Mouse (Mus musculus) gonadal fat pad, adult 2 months (tissue): ENCODE results near the gene Rnf182. TPM values are rescaled to one million over a fixed set of nuclear protein-coding genes. Genes with fewer than 3 reads are reported as not detected.

ENCODE experiments used
- DNase-seq: peaks from one replicate; pipeline ENCODE4 v3.0.0-alpha.2; 2012; ENCODE audit warnings: low read depth
- polyA plus RNA-seq: library from polyadenylated mRNA; depleted of rRNA; stranded (reverse); fragments of >200 nt; gene quantifications from 2 replicates; pipeline ENCODE4 v1.2.3, GENCODE M21; 2012

Rnf182 gene
- polyA plus RNA-seq, 1 experiment = 0.28 TPM

DNA sequence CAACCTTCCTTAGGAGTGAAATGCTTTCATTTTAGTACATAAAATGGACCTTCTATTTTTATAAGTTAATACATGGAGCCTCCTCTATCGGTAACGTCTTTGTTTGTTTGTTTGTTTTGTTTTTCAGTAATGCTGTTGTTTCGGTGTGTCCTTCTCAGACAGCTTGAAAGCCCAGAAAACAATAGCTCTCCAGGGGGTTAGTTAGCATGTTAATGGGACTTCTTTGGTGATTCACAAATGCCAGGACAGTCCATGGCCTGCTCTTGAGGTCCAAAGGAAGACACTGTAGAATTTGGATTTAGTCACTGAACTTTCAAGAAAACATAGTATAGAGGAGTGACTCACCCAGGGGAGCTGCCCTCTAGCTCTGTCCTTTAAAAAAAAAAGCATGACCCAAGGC, 843 bp upstream of the Rnf182 start:
- DNase-seq = no peak

DNA sequence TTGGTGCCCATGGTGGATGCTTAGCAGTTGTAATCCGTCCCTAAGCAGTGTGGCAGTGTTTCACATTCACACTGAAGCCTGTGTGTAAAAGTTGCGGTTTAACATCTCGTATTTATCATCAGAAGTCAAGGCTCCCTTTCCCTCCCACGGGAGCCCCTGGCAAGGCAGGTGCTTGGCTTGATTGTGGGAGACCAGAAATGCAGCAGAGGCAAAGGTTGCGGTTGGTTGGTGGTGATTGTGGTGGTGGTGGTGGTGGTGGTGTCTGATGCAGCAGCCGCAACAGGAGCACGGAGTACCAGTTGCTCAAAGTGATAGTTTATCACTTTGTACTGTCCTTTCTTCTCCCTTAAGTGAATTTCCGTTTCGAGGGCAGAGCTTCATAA, 325 bp upstream of the Rnf182 start:
- DNase-seq = no peak

DNA sequence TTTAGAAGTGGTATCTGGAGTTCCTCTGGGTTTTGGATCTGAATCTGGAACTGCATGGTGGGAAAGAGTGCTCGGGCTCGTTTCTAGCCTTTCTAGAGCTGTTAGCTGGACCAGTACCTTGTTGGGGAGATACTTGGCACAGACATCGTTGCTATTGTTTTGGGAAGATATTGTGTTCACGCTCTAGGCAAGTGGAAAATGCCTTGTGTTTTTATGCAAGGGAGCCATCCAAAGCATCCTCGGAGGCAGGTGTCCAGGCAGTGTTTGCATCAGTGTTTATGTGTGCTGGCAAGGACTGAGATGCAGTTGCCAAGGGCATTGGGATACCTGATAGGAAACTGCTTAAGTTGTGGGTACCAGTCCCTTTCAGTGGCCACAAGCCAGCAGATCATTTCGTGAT, 1.0 kb downstream of the Rnf182 start:
- no peak for DNase-seq

DNA sequence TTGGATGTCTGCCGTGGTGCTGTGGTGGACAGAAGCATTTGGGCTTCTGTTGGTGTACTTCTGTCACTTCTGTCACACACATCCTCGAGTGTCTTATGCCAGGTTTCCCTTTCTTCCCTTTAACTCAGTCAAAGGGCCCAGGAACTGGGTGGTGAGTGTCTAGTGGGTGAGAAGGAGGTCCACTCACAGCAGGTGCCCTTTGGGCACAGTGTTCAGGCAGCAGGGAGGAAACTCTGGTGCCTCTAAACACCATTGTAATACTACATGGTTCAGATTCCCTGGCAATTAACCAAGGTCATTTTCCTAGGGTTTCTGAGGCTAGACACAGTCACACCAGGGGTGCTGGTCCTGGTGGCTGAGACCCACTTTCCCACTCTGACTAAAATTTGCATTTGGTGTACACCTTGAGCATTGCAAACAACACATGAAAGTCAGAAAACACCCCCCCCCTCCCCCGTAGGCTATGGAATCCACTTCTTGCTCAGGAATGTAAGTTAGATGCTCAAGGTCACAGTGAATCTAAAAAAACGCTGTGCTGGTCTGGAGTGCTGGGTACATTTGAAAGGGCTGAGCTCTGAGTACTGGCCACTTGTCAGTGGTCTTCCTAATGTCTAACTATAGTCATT, 4.2 kb downstream of the Rnf182 start:
- no peak for DNase-seq

DNA sequence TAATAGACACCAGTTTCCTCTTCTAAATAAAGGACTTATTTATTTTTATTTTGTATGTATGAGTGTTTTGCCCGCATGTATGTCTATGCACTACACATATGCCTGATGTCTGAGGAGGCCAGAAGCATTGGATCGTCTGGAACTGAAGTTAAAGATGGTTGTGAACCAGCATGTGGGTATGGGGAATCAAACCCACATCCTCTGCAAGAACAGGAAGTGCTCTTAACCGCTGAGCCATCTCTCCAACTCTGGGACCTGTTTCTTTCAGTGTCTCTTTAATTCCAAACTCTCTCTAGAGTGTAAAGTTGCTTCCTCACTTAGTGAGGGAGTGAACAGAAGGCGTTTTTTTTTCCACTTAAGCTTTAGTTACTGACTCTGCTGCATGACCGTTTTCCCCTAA, 12.4 kb downstream of the Rnf182 start:
- DNase-seq = no peak

DNA sequence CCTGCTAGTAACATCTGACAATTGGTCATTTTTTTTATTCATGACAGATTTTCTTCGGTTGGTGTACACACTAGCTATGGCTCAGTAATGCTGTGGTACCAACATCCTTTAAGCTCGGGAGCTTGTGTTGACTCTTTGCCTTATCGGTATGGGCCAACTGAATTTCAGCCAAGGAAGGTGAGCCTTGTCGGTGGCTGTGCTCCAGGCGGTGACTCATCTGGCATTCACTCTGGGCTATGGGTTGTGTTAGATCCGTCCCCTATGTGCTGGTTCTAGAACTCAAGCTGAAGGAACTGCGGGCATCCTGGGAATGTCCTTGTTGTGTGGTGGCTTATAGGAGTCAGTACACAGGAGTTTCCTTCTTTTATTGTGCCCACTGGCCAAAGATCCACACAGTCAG, 14.3 kb downstream of the Rnf182 start:
- DNase-seq = no peak

DNA sequence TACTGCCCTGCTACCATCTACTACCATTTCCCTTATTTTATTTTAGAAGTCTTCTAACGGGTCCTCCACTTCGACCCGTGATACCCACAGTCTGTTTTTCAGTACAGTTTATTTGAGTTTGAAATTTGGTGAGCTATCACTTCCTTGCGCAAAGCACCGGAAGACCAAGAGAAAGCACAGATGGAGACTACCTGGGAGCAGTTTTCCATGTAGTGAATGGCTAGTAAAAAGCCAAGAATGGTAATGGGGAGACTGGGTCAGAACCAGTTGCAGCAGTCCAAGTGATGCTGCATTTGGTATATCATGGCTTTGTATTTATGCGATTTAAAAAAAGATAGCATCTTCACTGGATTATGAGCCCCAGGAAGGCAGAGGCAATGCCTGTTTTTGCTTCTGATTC, 15.8 kb downstream of the Rnf182 start:
- no peak for DNase-seq

DNA sequence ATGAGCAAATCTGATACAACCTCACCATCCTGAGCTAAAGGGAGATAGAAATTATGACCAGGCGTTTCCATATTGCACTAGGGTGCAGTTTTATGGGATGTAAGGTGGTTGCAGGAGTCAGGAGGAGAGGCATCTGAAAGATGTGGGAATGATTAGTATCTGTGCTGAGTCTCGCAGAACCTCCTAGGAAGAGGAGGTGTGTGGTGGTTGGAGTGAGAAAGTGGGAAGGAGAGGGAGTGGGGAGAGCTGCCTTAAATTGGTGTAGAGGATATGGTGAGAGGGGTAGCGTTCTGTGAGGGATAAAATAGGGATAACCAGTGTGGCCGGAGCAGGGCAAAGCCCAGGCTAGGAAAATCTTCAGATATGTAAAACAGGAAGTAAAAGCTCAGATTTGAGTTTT, 17.5 kb downstream of the Rnf182 start:
- DNase-seq = no peak

DNA sequence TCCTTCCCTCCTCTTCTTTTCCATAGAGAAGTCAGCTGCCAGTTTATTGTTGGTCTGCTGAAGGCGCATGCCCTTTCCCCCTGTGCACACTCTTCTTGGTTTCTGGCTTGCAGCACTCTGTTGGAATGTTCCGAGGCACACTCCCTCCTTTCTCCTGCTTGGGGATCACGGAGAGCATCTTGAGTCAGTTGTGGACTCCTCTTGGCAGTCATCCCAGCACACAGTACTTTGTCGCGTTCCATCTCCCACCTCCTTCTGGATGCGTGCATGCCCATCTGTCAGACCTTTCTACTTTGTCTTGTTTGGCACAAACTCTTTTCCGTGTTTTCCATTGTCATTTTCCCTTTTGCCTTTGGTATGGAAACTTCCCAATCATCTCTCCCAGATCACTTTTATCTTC, 22.2 kb downstream of the Rnf182 start:
- DNase-seq = no peak

DNA sequence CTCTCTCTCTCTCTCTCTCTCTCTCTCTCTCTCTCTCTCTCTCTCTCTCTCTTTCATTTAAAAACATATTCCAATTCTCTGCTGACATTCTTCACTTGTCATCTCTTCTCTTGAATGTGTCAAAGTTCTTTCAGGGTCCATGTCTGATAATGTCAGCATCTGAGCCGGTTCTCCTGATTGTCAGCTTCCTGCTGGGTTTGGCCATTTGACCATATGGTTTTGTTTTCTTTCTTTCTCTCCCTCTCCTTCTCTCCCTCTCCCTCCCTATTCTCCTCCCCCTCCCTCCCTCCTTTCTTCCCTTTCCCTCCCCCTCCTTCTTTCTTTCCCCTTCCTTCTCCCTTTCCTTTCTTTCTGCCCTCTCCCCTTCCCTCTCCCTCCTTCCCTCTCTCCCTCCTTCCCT, 29.5 kb downstream of the Rnf182 start:
- DNase-seq = no peak

DNA sequence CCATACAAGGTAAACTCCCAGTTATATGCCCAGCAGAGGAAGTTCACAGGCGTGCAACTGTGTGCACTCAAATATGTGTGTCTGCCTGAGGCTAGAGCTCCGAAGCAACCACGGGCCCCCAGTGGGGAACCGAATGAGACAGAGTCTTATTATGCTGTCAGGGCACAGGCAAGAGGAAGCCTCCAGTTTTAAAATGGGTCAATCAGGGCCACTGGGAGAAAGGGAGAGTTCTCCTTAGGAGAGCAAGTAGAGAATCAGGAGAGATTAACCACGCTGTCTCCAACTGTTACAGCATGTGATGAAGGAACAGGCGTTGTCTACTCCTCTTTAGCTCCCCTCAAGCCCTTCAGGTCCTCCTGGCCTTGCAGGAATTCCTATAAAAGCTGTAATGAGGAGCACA, 33.0 kb downstream of the Rnf182 start:
- no peak for DNase-seq

DNA sequence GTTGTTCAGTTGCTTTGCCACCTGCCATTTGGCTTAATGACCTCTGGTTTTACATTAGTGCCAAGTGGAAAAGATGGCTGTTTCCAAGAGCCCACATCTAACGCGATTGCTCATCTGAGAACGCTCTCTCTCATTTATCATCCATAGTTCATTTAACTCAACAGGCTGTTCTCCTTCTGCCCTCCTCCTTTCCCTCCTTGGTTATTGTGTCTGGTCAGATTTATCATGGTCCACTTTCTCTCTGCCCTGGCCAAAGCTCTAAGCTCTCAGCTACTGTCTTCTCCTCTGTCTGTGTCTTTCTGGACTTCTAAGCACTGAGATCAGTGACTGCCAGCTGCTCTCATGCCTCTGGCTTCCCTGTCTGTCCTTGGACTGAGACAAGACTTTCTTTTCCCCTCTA, 35.8 kb downstream of the Rnf182 start:
- DNase-seq = no peak

DNA sequence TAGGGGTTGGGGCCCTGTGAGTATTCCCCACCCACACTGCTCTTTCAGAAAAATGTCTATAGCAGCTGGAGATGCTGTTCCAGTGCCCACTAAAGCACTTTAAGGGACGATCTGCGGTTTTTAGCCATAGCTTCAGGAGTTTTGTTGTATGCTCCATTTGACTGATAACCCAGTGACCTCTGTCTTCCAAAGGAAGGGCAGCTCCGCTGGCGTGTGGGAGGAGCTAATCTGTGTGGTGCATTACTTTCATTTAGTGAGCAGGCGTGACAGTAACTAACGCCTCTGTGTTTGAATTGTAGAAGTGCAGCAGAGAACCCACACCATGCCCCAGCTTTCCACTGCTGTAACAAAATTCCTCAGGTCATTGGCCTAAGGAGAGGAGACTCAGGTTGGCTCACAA, 38.6 kb downstream of the Rnf182 start:
- DNase-seq = no peak

DNA sequence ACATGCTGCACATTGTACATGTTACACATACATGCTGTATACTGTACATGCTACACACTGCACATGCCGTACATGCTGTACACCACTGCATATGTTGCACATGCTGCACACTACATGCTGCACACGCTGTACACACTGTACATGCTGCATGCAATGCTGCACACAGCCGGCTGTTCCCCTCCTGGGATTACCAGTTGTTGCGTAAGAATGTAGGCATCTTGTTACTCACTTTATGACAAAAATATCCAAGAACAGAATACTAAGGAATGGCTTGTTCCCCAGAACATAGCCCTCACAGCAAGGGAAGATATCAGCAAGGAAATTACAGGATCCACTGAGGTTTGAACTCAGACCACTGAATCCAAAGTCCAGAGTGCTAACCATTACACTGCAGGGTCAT, 47.7 kb downstream of the Rnf182 start:
- DNase-seq = no peak

DNA sequence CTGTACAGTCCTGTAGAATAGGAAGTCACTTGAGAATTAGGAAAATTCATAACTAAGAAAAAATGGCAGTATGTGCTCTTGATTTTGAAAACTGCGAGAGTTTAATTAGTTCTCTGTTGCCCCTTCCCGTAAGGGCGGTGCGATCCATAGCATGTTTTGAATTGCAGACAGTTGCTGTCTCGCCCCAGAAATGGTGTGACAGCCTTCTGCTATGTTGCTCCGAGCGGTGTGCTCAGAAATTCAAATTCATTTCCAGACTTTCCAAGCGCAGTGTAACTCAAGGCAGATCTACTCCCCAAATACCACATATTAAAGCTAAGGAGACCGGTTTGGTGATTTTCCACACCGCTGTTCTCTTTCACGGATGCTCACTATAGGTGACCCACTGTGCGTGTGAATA, 50.6 kb downstream of the Rnf182 start:
- DNase-seq = no peak

DNA sequence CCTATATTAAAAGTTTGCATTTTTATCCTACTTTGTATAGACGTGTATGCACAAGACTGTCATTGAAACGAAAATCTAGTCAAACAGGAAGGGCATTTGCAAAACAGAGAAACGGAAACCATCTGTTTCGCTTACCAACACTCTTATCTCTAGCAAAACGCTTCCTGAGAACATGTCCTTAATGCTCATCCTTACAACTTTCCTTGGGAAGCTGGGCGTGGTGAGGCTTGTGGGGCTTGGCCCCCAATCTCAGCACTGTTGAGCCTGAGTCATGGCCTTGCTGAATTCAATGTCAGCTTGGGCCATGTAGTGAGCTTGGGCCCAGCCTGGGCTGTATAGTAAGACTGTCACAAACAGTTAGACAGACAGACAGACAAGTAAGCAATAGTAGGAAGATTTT, 51.4 kb downstream of the Rnf182 start:
- no peak for DNase-seq

DNA sequence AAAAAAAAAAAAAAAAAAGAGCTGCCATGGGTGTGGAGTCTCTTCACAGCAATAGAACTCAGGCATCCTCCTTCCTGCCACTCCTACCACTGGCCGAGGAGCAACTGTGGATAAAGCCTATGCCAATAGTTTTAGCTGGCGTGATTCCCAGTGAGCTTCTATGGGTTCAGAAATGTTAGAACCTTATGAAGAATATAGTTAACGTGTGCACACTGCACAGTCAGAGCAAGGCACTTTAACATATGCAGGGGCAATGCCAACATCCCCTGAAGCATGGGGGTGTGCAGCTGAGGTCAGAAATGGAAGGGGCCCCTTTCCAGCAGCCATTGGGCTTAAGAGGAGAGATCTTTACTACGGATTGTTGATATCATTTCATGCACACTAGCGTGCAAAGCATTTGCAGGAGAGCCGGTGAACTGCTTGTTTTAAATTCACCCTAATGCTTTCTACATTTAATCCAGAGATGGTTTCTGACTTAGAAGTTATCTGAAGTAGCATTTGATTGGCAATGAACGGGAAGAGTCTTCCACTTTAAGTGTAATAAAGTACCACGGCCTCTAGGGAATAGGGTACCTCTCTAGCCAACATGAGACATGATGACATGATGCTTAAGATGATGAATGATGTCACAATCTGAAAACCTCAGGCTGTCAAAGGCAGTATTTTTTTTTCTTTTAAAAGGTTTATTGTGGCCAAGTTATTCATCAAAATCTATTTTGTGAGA, 61.8 kb downstream of the Rnf182 start:
- DNase-seq = no peak

DNA sequence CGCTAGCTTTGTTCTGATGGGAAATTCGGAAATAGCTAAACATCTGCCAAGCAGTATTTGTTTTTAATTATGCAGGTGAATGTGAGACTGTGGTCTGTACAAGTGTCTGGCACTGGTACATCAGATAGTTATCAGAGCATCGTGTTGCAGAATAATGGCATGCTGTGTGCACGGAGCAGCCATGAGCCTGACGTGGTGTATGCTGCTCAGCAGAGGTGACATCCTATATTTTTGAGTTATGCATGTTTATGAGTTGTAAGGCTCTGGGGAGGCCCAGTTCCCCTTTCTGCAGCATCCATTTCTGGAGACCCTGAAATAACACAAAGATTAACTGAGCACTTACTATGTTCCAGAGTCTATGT, 62.4 kb downstream of the Rnf182 start:
- no peak for DNase-seq

DNA sequence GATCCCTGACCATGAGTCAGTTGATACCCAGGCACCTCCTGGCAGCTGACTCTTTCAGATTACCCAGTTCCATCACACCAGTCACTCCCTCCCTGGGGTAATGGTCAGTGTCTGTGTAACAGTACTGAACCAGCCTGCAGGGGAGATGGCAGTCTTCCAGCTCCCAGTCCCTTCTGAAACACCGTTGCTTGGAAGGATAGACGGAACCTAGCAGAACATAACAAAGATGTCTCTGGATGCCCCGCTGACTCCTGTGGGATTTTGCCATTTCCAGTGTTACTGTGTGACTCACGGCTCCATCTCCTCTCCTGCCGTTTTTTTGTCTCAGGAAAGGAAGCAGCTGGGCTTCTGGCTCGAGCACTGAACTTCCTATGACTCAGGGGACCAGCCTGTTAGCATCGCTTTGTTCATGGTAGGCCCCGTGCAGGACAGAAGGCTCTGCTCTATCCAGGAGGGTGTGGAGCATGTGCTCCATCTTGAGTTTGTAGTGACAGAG, 69.0 kb downstream of the Rnf182 start:
- DNase-seq = no peak

DNA sequence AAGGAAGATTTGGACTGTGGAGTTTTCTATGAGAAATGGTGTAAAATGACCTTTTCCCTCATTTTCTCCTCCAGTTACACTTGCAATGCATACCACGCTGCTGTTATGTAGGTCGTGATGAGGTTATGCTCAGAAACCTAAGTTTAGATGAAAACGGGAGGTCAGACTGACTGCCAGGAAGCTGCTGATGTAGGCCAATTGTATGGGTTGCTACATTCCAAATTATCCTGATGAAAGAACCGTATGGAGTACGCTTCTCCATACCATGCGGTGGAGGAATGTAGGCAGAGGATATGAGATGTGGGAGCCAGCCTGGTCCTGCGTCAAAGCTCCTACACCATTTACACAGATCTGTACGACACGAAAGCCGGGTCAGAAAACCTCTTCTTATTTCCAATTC, 72.6 kb downstream of the Rnf182 start:
- no peak for DNase-seq

DNA sequence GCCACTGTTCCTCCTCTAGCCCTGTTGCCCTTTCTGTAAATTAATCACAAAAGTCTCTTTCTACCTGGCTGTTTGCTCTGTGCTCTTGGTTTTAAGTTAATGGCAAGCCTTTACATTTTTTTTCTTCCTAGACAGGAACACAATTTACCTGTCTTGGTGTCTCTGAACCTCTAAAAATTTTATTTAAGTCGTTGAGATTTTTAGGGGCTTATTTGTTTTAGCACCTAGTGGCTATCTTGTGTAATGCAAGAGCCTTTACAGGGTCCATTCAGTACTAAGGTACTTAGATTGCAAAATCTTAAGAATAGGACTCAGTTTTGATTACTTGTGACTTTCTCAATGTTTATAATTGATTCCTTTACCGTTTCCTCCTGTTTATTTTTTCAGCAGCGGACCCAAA, 76.2 kb downstream of the Rnf182 start:
- DNase-seq = no peak

DNA sequence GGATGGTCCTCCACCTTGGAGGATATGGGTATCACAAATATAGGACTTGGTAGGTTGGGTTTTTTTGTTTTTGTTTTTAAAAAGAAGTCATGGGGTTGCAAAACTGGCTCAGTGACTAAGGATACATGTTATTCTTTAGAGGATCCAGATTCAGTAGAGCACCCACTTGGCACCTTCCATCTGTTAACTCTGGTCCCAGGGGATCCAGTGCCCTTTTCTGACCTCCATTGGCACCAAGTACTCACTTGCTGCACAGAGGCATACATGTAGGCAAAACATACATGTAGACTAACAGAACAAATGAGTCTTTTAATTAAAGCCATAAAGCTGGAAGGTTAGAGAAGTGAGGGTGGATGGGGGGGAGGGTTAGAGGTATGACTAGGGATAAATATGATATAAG, 80.0 kb downstream of the Rnf182 start:
- DNase-seq = no peak

DNA sequence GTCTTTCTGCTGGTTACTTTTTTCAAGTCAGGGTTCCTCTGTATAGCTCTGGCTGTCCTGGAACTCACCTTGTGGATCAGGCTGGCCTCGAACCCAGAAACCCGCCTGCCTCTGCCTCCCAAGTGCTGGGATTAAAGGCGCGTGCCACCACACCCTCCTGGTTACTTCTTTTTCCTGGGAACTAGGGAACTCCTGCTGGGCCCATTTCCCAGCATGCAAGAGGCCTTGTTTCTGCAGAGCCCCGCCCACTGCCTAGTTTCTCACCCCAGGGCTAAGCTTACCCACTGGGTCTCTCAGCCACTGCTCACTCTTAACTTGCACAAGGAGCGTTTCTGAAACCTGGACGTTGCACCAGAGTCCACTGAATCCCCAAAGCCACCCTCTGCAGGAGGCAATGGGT, 80.5 kb downstream of the Rnf182 start:
- no peak for DNase-seq

DNA sequence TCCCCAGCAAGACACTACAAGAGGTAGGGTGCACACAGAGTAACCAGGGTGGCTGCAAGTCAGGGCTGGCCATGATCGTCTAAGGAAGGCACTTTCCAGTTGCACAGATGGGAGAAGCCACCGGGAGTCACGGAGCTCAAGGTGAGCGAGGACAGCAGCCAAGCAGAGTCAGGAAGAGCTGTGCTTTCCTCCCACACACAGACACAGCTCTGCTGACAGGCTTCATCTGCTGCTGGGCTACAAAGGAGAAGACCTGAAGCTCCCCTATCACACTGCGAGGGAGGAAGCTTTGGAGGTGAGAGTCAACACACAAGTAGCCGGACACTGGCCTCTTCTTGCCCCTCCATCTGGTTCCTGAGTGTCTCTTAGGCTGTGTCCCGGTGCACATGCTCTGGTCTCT, 83.0 kb downstream of the Rnf182 start:
- DNase-seq = no peak
